Mouse (Mus musculus): ENCODE data around the gene Sobp. TPM values are rescaled to one million over a fixed set of nuclear protein-coding genes. Genes with fewer than 3 reads are reported as not detected.

The Sobp gene
- polyA plus RNA-seq, 1 experiment from 2014 or later = 0.66 TPM

GRCm38 (mm10) chr10:42955205-42955604, 219.1 kb downstream of the Sobp start:
- Histone ChIP-seq H3K4me1 (peaks cover 8% of the 10 kb centered on the region; the same call in 1 of the 2 replicates), H3K4me2 (no peak overlapping the region), H3K36me3 (no peaks in the 10 kb centered on the region), H3K27me3 (peaks cover 51% of the 10 kb centered on the region), H3K9ac (no peak overlapping the region), H3K4me3 (no peak overlapping the region), H3K9me3 (no peaks in the 10 kb centered on the region), H3K27ac (no peak overlapping the region)
- whole genome bisulfite sequencing = 92% methylated on average over 3 of the region's 3 CpGs
- no peak for ATAC-seq (ENCODE audit: borderline replicate concordance, extremely low read depth, low FRiP score, low TSS enrichment)

DNA sequence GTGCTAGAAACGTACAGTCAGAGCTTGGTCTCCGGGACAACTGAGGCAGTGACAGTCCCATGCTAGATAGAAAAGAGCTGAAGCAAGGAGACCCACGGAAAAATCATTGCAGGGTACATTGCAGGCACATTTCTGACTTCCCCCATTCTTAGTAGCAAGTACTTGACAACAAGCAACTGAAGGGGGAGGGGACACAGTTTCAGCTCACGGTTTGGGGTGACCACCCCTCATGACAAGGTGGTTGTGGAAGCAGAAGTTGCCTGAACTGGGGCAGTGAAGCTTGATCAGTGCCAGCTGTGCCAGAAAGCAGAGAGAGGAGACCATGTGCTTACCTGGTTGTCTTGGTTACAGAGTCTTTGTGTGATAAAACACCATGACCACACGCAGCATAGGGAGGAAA, 220.7 kb downstream of the Sobp start:
- no peak overlapping the region for H3K4me2 ChIP-seq
- no peak for ATAC-seq (ENCODE audit: borderline replicate concordance, extremely low read depth, low FRiP score, low TSS enrichment)
- H3K27me3 ChIP-seq = peaks cover 50% of the 10 kb centered on the region
- no peak overlapping the region for H3K9ac ChIP-seq
- H3K27ac ChIP-seq = no peak overlapping the region
- no peaks in the 10 kb centered on the region for H3K36me3 ChIP-seq
- H3K4me1 ChIP-seq = peaks cover 8% of the 10 kb centered on the region; the same call in 1 of the 2 replicates
- 60% methylated on average over 5 of the region's 5 CpGs for WGBS
- H3K4me3 ChIP-seq = no peak overlapping the region
- H3K9me3 ChIP-seq = no peaks in the 10 kb centered on the region

Other genes starting within 250 kb of the Sobp start
- gene 9030612E09Rik, start 174 bp upstream of the Sobp start, polyA plus RNA-seq (2015; fragmentation: Nextera tagmentation; extraction: Ambion mirVana) = 0.25 and 0.36 TPM in 2 replicates
- 10.1 and 11.9 TPM in 2 replicates for gene Pdss2, start 47.0 kb upstream of the Sobp start, polyA plus RNA-seq (2015; fragmentation: Nextera tagmentation; extraction: Ambion mirVana)

Data from lung, embryonic 15.5 days (tissue).